Mouse (Mus musculus) kidney, adult 2 months (tissue): ENCODE results near the gene Kiz.

Experiments used
- CTCF ChIP-seq: fragments of 200-500 bp; conservative IDR thresholded peaks from 2 replicates; pipeline ENCODE4 v1.5.1; 2011; ENCODE audit warnings: low read depth, mild to moderate bottlenecking, control low read depth, low read length, moderate library complexity, mixed read lengths; ENCODE audit not compliant: insufficient read depth, insufficient read length
- POLR2A ChIP-seq: fragments of 200-500 bp; IDR thresholded peaks from one replicate; pipeline ENCODE4 v1.6.1; 2011; ENCODE audit warnings: low read depth, low read length, control low read depth

- no peak for TF ChIP-seq CTCF
- TF ChIP-seq POLR2A, result no peak
Measured at GRCm38 (mm10) chr2:146956366-146956765, 100.7 kb downstream of the Kiz start.
